Mouse (Mus musculus): Measurements from ENCODE around the gene Tsen54.
"Not testable (repeated sequence)": the region's sequence is repeated elsewhere in the genome, so short reads cannot be mapped to it uniquely, and the experiment has no call there.

Tsen54 gene

DNA sequence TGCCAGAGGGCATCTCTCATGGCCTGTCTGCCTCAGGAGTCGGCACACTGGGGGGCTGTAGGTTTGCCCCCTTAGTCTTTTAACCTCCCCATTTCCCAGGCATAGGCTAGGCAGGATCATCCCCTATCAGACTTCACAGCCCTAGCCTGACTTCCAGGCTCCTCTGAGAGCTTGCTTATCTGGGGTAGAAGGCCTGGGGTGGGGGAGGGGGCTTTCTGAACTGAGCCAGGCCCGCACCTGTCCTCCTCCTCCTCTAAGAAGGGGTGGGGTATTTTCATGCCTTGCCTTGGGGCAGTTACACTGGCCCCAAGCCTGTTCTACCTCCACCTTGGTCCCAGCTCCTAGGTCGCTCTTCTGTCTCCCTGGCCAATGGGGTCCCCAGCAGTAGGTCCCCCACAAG, 17.0 kb downstream of the Tsen54 start:
- DNase-seq: no peak

GRCm38 (mm10) chr11:115832064-115832463, 17.5 kb downstream of the Tsen54 start:
- DNase-seq: no peak

- DNase-seq: peak; percentile 95
Measured at GRCm38 (mm10) chr11:115832523-115832922, 18.0 kb downstream of the Tsen54 start.

GRCm38 (mm10) chr11:115833021-115833513, 18.5 kb downstream of the Tsen54 start:
- DNase-seq: peak; percentile 77

GRCm38 (mm10) chr11:115834033-115834432, 19.5 kb downstream of the Tsen54 start:
- peak; percentile 62 for DNase-seq

- DNase-seq: peak; percentile 68
Measured at GRCm38 (mm10) chr11:115836656-115837395, 22.3 kb downstream of the Tsen54 start.

DNA sequence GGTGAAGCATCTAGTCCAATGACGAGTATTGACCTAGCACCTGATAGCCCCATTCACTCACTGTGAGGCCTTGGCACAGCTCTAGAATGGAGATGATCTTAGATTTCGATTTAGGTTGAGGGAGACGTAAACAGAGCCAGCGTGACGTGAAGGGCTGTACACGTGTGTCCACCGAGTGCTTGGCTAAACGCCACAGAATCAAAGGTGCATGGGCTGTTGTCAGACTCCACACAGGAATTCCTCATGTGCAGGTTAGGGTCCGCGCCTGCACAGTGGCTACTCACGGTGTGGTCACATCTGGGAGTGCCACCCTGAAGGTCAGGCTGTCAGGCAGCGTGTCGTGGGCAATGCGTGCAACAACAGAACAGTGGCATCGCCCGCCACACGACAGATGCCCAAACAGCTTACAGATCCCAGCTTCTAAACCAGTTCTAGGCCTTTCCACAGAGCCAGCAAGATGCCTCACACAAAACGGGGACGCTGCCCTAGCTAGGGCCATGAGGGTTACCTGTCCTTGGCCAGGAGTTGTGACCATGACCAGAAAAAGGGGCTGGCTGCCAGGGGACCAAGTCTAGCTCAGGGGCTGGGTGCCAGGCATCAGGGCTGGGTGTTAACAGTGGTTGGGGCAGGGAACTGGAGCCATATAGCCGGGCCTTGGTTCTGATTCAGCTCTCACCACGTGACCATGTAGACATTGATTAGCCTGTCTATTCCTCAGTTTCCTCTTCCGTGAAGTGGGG, 23.3 kb downstream of the Tsen54 start:
- no peak for DNase-seq

GRCm38 (mm10) chr11:115838895-115839311, 24.4 kb downstream of the Tsen54 start:
- DNase-seq: peak; percentile 55

DNA sequence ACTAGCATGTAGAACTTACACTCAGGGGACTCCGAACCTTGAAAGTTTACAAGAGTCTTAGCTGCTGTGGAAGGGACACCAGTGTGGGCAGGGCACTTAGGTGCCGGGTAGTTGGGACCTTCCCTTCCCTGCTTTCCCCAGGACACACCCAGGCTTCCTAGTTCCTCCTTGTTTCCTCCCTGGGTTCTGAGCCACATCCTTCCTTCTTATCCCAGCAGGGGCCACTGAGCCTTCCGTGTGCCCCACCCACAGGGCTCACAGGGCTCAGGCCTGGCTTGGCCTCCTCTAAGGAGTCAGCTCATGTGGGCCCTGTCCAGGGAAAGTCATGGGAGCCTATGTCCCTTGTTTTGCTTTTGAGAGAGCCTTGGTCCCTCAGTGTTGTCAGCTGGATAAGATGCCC, 25.2 kb downstream of the Tsen54 start:
- no peak for DNase-seq

GRCm38 (mm10) chr11:115841044-115841443, 26.5 kb downstream of the Tsen54 start:
- no peak for DNase-seq

GRCm38 (mm10) chr11:115841961-115842550, 27.5 kb downstream of the Tsen54 start:
- DNase-seq: peak; percentile 65

- DNase-seq: no peak
Measured at GRCm38 (mm10) chr11:115843141-115843890, 28.8 kb downstream of the Tsen54 start.

- peak; percentile 93 for DNase-seq
Measured at GRCm38 (mm10) chr11:115843891-115844239, 29.3 kb downstream of the Tsen54 start.

GRCm38 (mm10) chr11:115844240-115844639, 29.7 kb downstream of the Tsen54 start:
- DNase-seq: peak; percentile 70

DNA sequence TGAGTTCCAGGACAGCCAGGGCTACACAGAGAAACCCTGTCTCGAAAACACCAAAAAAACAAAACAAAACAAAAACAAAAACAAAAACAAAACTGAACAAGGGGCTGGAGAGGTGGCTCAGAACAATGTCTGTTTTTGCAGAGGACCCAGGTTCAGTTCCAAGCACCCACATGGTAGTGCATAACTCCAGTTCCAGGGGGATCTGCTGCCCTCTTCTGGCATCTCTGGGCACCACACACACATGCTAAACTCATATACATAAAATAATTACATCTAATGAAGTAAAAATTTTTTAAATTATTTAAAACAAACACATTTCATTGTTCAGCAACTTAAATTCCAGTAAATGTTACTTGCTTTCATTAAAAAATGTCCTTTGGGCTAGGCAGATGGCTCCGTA, 31.3 kb downstream of the Tsen54 start:
- DNase-seq: no peak

- DNase-seq: no peak
Measured at GRCm38 (mm10) chr11:115854674-115855073, 40.1 kb downstream of the Tsen54 start.

- not testable (repeated sequence) for DNase-seq
Measured at GRCm38 (mm10) chr11:115857146-115857545, 42.6 kb downstream of the Tsen54 start.

DNA sequence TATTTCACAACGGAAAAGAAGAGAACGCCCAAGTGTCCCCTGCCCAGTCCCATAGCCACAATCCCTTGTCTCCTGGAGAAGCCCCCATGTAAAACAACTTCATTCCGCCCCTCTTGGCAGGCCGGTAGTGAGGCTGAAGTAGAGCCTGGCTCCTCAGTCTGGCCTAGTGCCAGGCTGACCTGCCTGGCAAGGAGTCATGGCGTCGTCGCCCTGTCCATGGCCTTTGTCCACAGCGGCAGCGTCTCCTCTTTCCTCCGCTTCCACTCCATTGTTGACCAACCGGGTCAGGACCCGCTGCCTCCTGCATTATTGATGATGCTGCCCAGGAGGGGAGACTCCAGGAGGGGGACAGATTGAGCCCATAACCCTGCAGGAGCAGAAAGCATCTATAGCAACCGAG, 43.4 kb downstream of the Tsen54 start:
- peak; percentile 47 for DNase-seq

DNA sequence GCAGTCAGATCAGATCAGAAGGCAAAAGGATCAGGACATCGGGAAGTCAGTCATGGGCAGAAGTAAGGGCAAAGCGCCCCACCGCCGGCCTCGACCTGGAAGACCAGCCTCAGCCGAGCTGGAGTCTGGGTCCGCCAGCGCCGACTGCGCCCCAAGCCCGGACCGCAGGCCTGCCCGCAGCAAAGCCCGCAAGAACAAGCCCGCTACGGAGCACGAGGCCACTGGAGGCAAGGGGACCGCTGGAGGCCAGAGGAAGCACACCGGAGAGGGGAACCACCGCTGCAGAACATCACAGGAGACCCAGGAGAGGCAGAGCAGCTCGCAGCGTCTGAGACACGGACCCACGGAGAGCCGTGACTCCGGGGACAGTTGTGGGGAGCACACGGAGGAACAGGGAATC, 43.8 kb downstream of the Tsen54 start, which contains the start of gene Myo15b:
Gene Myo15b, plus strand, starts transcription at position 53 of the 400 bp plus-strand sequence.
- DNase-seq: no peak

- DNase-seq: peak; percentile 94
Measured at GRCm38 (mm10) chr11:115859143-115859945, 44.8 kb downstream of the Tsen54 start.

- no peak for DNase-seq
Measured at GRCm38 (mm10) chr11:115863895-115864294, 49.4 kb downstream of the Tsen54 start.

- no peak for DNase-seq
Measured at GRCm38 (mm10) chr11:115869393-115869792, 54.9 kb downstream of the Tsen54 start.

All from kidney, postnatal 14 days (tissue).